Mouse (Mus musculus) kidney, embryonic 16.5 days (tissue): ENCODE data around the gene Cracr2a. TPM values are rescaled to one million over a fixed set of nuclear protein-coding genes. Genes with fewer than 3 reads are reported as not detected.

ENCODE experiments used
- ATAC-seq: fragments of 200-750 bp; cut with Nextera tagmentation; 2 replicates; pipeline ENCODE4 v1.8.0; 2017; ENCODE audit warnings: moderate TSS enrichment; ENCODE audit not compliant: low FRiP score, low TSS enrichment
- H3K27ac ChIP-seq: fragments of 300-500 bp; sonication (generic); 2 replicates; pipeline ENCODE4 v1.5.1; 2014; ENCODE audit warnings: low read length
- H3K27me3 ChIP-seq: fragments of 300-500 bp; sonication (generic); 2 replicates; pipeline ENCODE4 v1.6.1; 2014; ENCODE audit warnings: low read length, control low read depth, mixed read lengths; ENCODE audit not compliant: insufficient read depth
- H3K36me3 ChIP-seq: fragments of 300-500 bp; sonication (generic); 2 replicates; pipeline ENCODE4 v1.6.1; 2014; ENCODE audit warnings: low read length, control low read depth, mixed read lengths; ENCODE audit not compliant: insufficient read depth
- H3K4me1 ChIP-seq: fragments of 300-500 bp; sonication (generic); 2 replicates; pipeline ENCODE4 v1.6.1; 2014; ENCODE audit warnings: low read length, control low read depth, mixed read lengths; ENCODE audit not compliant: insufficient read depth
- H3K4me2 ChIP-seq: fragments of 300-500 bp; sonication (generic); replicated peaks from 2 replicates; pipeline ENCODE4 v1.6.1; 2014; ENCODE audit warnings: low read depth, low read length
- H3K4me3 ChIP-seq: fragments of 300-500 bp; sonication (generic); 2 replicates; pipeline ENCODE4 v1.5.1; 2014; ENCODE audit warnings: mild to moderate bottlenecking, low read length
- H3K9ac ChIP-seq: fragments of 300-500 bp; sonication (generic); replicated peaks from 2 replicates; pipeline ENCODE4 v1.6.1; 2014; ENCODE audit warnings: low read length
- H3K9me3 ChIP-seq: fragments of 300-500 bp; sonication (generic); 2 replicates; pipeline ENCODE4 v1.6.1; 2016; ENCODE audit warnings: low read length, control low read depth
- WGBS: fragments of 180-500 bp; shearing (Covaris S2); extraction: QIAGEN DNeasy Blood & Tissue Kit; methylation state at CpG from one replicate; pipeline ENCODE4 v1.1.7; 2014; 5-methylcytosine and 5-hydroxymethylcytosine counted together
- polyA plus RNA-seq: library from polyadenylated mRNA; unstranded; fragments of >200 nt; fragmentation: Nextera tagmentation; extraction: Ambion mirVana; gene quantifications from 2 replicates; pipeline ENCODE4 v1.2.1, GENCODE M21; 2015

Gene Cracr2a
- polyA plus RNA-seq, 1 experiment from 2014 or later: 2.0 TPM

DNA sequence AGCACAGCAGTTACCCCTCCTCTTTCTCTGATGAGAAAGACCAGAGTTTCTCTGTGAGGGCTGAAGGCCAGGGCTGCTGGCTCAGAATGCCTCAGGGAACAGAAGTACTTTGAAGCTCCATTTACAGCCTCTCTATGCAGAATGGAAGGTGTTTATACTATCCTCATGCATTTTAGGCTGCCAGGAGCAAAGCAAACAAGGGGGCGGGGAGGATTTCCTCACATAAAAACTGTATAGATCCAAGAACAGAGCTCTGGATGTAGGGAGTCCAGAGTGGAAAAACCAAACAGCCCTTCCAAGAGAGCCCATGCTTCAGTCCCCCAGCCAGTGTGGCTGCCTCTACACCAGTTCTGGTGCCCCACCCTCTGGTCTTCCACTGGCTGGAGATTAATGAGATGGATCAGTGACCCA lies 147.1 kb downstream of the Cracr2a start:
- 10% methylated on average over 1 of the region's 1 CpGs for WGBS
- Histone ChIP-seq H3K4me2 (no peak overlapping the region), H3K36me3 (no peaks in the 10 kb centered on the region), H3K9ac (no peak overlapping the region), H3K4me3 (no peak overlapping the region), H3K27ac (no peak overlapping the region), H3K27me3 (no peaks in the 10 kb centered on the region), H3K9me3 (no peaks in the 10 kb centered on the region), H3K4me1 (peaks cover 9% of the 10 kb centered on the region)
- peak; percentile 69; the same call in 1 of the 2 replicates for ATAC-seq

DNA sequence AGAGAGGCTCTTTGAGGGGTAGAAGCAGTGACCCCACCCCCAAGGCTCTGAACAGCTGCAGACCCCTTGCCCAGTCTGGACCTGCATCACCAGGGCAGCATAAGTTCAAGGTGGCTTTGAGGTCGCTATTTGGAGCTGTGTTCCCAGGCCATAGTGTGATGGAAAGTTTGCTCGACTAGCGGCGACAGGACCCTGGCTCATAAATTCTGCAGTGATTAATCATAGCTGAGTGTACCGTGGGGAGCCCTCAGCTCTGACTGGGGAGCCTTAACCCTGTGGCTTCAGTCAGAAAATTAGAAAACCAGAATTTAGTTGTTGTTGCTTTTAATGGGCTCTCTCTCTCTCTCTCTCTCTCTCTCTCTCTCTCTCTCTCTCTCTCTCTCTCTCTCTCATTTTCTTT lies 153.8 kb downstream of the Cracr2a start:
- H3K27ac ChIP-seq: no peak overlapping the region
- peaks cover 13% of the 10 kb centered on the region; the same call in 1 of the 2 replicates for H3K4me1 ChIP-seq
- no peak overlapping the region for H3K4me2 ChIP-seq
- no peak overlapping the region for H3K9ac ChIP-seq
- WGBS: 26% methylated on average over 5 of the region's 5 CpGs
- 0 out of 2 replicates have a peak, but pooled peaks cover 2% of the 10 kb centered on the region for H3K27me3 ChIP-seq
- ATAC-seq: no peak
- no peaks in the 10 kb centered on the region for H3K36me3 ChIP-seq
- H3K4me3 ChIP-seq: no peak overlapping the region
- H3K9me3 ChIP-seq: no peaks in the 10 kb centered on the region

DNA sequence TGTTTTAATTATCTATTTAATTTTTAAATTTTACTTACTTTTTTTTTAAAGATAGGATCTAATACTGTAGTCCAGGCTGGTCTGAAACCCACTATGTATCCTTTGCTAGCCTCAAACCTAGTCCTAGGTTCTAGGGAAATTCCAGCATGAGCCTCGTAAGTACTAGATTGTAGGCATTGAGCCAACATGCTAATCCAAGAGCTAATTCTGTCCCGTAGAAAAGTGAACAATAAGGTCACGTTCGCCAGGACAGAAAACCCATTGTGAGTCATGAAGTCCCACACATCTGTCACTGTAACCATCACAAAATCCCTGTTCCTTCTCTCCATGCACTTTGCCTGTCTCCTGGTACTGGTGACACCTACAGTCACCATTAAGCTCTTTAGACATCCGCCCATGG lies 154.3 kb downstream of the Cracr2a start:
- no peaks in the 10 kb centered on the region for H3K9me3 ChIP-seq
- H3K4me2 ChIP-seq: no peak overlapping the region
- 75% methylated on average over 5 of the region's 5 CpGs for WGBS
- ATAC-seq: no peak
- H3K4me3 ChIP-seq: no peak overlapping the region
- no peaks in the 10 kb centered on the region for H3K36me3 ChIP-seq
- no peak overlapping the region for H3K27ac ChIP-seq
- H3K27me3 ChIP-seq: 0 out of 2 replicates have a peak, but pooled peaks cover 2% of the 10 kb centered on the region
- peaks cover 13% of the 10 kb centered on the region; the same call in 1 of the 2 replicates for H3K4me1 ChIP-seq
- no peak overlapping the region for H3K9ac ChIP-seq

- Histone ChIP-seq H3K4me2 (peak overlapping the region; percentile 29; the same call in 1 of the 2 replicates), H3K27ac (no peak overlapping the region), H3K27me3 (0 out of 2 replicates have a peak, but pooled peaks cover 2% of the 10 kb centered on the region), H3K4me3 (no peak overlapping the region), H3K9ac (no peak overlapping the region), H3K36me3 (no peaks in the 10 kb centered on the region), H3K4me1 (peaks cover 13% of the 10 kb centered on the region; the same call in 1 of the 2 replicates), H3K9me3 (no peaks in the 10 kb centered on the region)
- ATAC-seq: peak; percentile 88
- WGBS: 18% methylated on average over 21 of the region's 21 CpGs
These were observed 156.3 kb downstream of the Cracr2a start for GRCm38 (mm10) chr6:127717239-127718137.

GRCm38 (mm10) chr6:127719875-127720274 lies 158.7 kb downstream of the Cracr2a start:
- no peaks in the 10 kb centered on the region for H3K36me3 ChIP-seq
- no peak overlapping the region for H3K9ac ChIP-seq
- H3K27me3 ChIP-seq: 0 out of 2 replicates have a peak, but pooled peaks cover 2% of the 10 kb centered on the region
- no peak overlapping the region for H3K4me3 ChIP-seq
- H3K4me2 ChIP-seq: no peak overlapping the region
- no peak for ATAC-seq
- 74% methylated on average over 14 of the region's 14 CpGs for WGBS
- H3K4me1 ChIP-seq: peaks cover 10% of the 10 kb centered on the region; the same call in 1 of the 2 replicates
- H3K27ac ChIP-seq: no peak overlapping the region
- H3K9me3 ChIP-seq: no peaks in the 10 kb centered on the region

GRCm38 (mm10) chr6:127723126-127723525 lies 162.0 kb downstream of the Cracr2a start:
- Histone ChIP-seq H3K4me2 (no peak overlapping the region), H3K27me3 (0 out of 2 replicates have a peak, but pooled peaks cover 2% of the 10 kb centered on the region), H3K36me3 (no peaks in the 10 kb centered on the region), H3K9ac (no peak overlapping the region), H3K4me1 (0 out of 2 replicates have a peak, but pooled peaks cover 1% of the 10 kb centered on the region), H3K9me3 (no peaks in the 10 kb centered on the region), H3K4me3 (no peak overlapping the region), H3K27ac (no peak overlapping the region)
- WGBS: 51% methylated on average over 8 of the region's 8 CpGs
- ATAC-seq: no peak

Other genes with a start within 250 kb of the Cracr2a start
- 23.9 and 25.6 TPM in 2 replicates for gene Parp11, start 114.5 kb upstream of the Cracr2a start, polyA plus RNA-seq
- 0.10 TPM in 1 of 2 replicates, not detected in the other for gene Prmt8, start 208.1 kb downstream of the Cracr2a start, polyA plus RNA-seq